Mouse (Mus musculus): Measurements from ENCODE around the gene Paxx. TPM values are rescaled to one million over a fixed set of nuclear protein-coding genes. Genes with fewer than 3 reads are reported as not detected.

Gene Paxx
- 30.3 and 34.2 TPM in 2 replicates for polyA plus RNA-seq (2014; fragmentation: Nextera tagmentation; extraction: Ambion mirVana)

- H3K27ac ChIP-seq (ENCODE audit: low read length), result peak within 1 kb of the TSS; percentile 75; the same call in 1 of the 2 replicates
- no peaks in the 10 kb centered on the region for H3K27me3 ChIP-seq (ENCODE audit: control insufficient read depth, insufficient read depth, low read length)
- ATAC-seq (ENCODE audit: insufficient number of reproducible peaks, insufficient read depth, low FRiP score, low read depth), result peak; percentile 90
- peak within 1 kb of the TSS; percentile 55 for H3K4me2 ChIP-seq (replicated peaks; ENCODE audit: low read depth, low read length)
- H3K4me3 ChIP-seq (ENCODE audit: low read depth, low read length), result peak within 1 kb of the TSS; percentile 47
- H3K4me1 ChIP-seq (ENCODE audit: control insufficient read depth, insufficient read depth, low read length), result peaks cover 17% of the 10 kb centered on the region
- under 1% methylated on average over 48 of the region's 48 CpGs for WGBS
- no peaks in the 10 kb centered on the region for H3K9me3 ChIP-seq (ENCODE audit: control insufficient read depth, low read depth, low read length)
- H3K36me3 ChIP-seq (ENCODE audit: control insufficient read depth, insufficient read depth, low read length), result peaks cover 6% of the 10 kb centered on the region
- peak within 1 kb of the TSS; percentile 39 for H3K9ac ChIP-seq (replicated peaks; ENCODE audit: low read depth, low read length)
Observed at GRCm38 (mm10) chr2:25460551-25461309, at the start of gene Paxx. TSS of gene Paxx (minus strand) at chr2:25461094.

- H3K9me3 ChIP-seq (ENCODE audit: control insufficient read depth, low read depth, low read length), result no peaks in the 10 kb centered on the region
- 55% methylated on average over 3 of the region's 3 CpGs for WGBS
- H3K9ac ChIP-seq (replicated peaks; ENCODE audit: low read depth, low read length), result no peak overlapping the region
- no peak overlapping the region for H3K4me2 ChIP-seq (replicated peaks; ENCODE audit: low read depth, low read length)
- H3K4me1 ChIP-seq (ENCODE audit: control insufficient read depth, insufficient read depth, low read length), result no peaks in the 10 kb centered on the region
- no peak for ATAC-seq (ENCODE audit: insufficient number of reproducible peaks, insufficient read depth, low FRiP score, low read depth)
- no peaks in the 10 kb centered on the region for H3K27me3 ChIP-seq (ENCODE audit: control insufficient read depth, insufficient read depth, low read length)
- no peak overlapping the region for H3K4me3 ChIP-seq (ENCODE audit: low read depth, low read length)
- H3K27ac ChIP-seq (ENCODE audit: low read length), result no peak overlapping the region
- H3K36me3 ChIP-seq (ENCODE audit: control insufficient read depth, insufficient read depth, low read length), result peaks cover 6% of the 10 kb centered on the region
Observed at GRCm38 (mm10) chr2:25509912-25510311, 49.0 kb upstream of the Paxx start.

- H3K4me1 ChIP-seq (ENCODE audit: control insufficient read depth, insufficient read depth, low read length), result 0 out of 2 replicates have a peak, but pooled peaks cover 1% of the 10 kb centered on the region
- H3K9ac ChIP-seq (replicated peaks; ENCODE audit: low read depth, low read length), result no peak overlapping the region
- ATAC-seq (ENCODE audit: insufficient number of reproducible peaks, insufficient read depth, low FRiP score, low read depth), result no peak
- no peaks in the 10 kb centered on the region for H3K9me3 ChIP-seq (ENCODE audit: control insufficient read depth, low read depth, low read length)
- 34% methylated on average over 5 of the region's 5 CpGs for WGBS
- H3K4me2 ChIP-seq (replicated peaks; ENCODE audit: low read depth, low read length), result no peak overlapping the region
- no peak overlapping the region for H3K4me3 ChIP-seq (ENCODE audit: low read depth, low read length)
- H3K27ac ChIP-seq (ENCODE audit: low read length), result no peak overlapping the region
- H3K36me3 ChIP-seq (ENCODE audit: control insufficient read depth, insufficient read depth, low read length), result peaks cover 15% of the 10 kb centered on the region
- H3K27me3 ChIP-seq (ENCODE audit: control insufficient read depth, insufficient read depth, low read length), result no peaks in the 10 kb centered on the region
Observed at GRCm38 (mm10) chr2:25506964-25507363, 46.1 kb upstream of the Paxx start.

GRCm38 (mm10) chr2:25505860-25506259 lies 45.0 kb upstream of the Paxx start:
- Histone ChIP-seq H3K9ac (replicated peaks; ENCODE audit: low read depth, low read length) (no peak overlapping the region), H3K4me3 (ENCODE audit: low read depth, low read length) (no peak overlapping the region), H3K4me1 (ENCODE audit: control insufficient read depth, insufficient read depth, low read length) (peaks cover 8% of the 10 kb centered on the region), H3K27ac (ENCODE audit: low read length) (no peak overlapping the region), H3K36me3 (ENCODE audit: control insufficient read depth, insufficient read depth, low read length) (peaks cover 15% of the 10 kb centered on the region), H3K27me3 (ENCODE audit: control insufficient read depth, insufficient read depth, low read length) (no peaks in the 10 kb centered on the region), H3K4me2 (replicated peaks; ENCODE audit: low read depth, low read length) (no peak overlapping the region), H3K9me3 (ENCODE audit: control insufficient read depth, low read depth, low read length) (no peaks in the 10 kb centered on the region)
- WGBS, result 97% methylated on average over 4 of the region's 4 CpGs
- ATAC-seq (ENCODE audit: insufficient number of reproducible peaks, insufficient read depth, low FRiP score, low read depth), result no peak

GRCm38 (mm10) chr2:25505000-25505399 lies 44.1 kb upstream of the Paxx start:
- H3K36me3 ChIP-seq (ENCODE audit: control insufficient read depth, insufficient read depth, low read length), result peaks cover 15% of the 10 kb centered on the region
- H3K4me1 ChIP-seq (ENCODE audit: control insufficient read depth, insufficient read depth, low read length), result peaks cover 8% of the 10 kb centered on the region
- no peak overlapping the region for H3K4me2 ChIP-seq (replicated peaks; ENCODE audit: low read depth, low read length)
- H3K9me3 ChIP-seq (ENCODE audit: control insufficient read depth, low read depth, low read length), result no peaks in the 10 kb centered on the region
- H3K9ac ChIP-seq (replicated peaks; ENCODE audit: low read depth, low read length), result no peak overlapping the region
- ATAC-seq (ENCODE audit: insufficient number of reproducible peaks, insufficient read depth, low FRiP score, low read depth), result no peak
- no peak overlapping the region for H3K27ac ChIP-seq (ENCODE audit: low read length)
- WGBS, result 100% methylated on average over 1 of the region's 1 CpGs
- no peak overlapping the region for H3K4me3 ChIP-seq (ENCODE audit: low read depth, low read length)
- H3K27me3 ChIP-seq (ENCODE audit: control insufficient read depth, insufficient read depth, low read length), result no peaks in the 10 kb centered on the region

GRCm38 (mm10) chr2:25504538-25504937 lies 43.6 kb upstream of the Paxx start:
- no peaks in the 10 kb centered on the region for H3K27me3 ChIP-seq (ENCODE audit: control insufficient read depth, insufficient read depth, low read length)
- no peak overlapping the region for H3K4me3 ChIP-seq (ENCODE audit: low read depth, low read length)
- H3K9me3 ChIP-seq (ENCODE audit: control insufficient read depth, low read depth, low read length), result no peaks in the 10 kb centered on the region
- no peak overlapping the region for H3K9ac ChIP-seq (replicated peaks; ENCODE audit: low read depth, low read length)
- no peak overlapping the region for H3K27ac ChIP-seq (ENCODE audit: low read length)
- 92% methylated on average over 19 of the region's 19 CpGs for WGBS
- H3K4me2 ChIP-seq (replicated peaks; ENCODE audit: low read depth, low read length), result no peak overlapping the region
- peaks cover 15% of the 10 kb centered on the region for H3K36me3 ChIP-seq (ENCODE audit: control insufficient read depth, insufficient read depth, low read length)
- peaks cover 8% of the 10 kb centered on the region for H3K4me1 ChIP-seq (ENCODE audit: control insufficient read depth, insufficient read depth, low read length)
- ATAC-seq (ENCODE audit: insufficient number of reproducible peaks, insufficient read depth, low FRiP score, low read depth), result no peak

- H3K9me3 ChIP-seq (ENCODE audit: control insufficient read depth, low read depth, low read length), result no peaks in the 10 kb centered on the region
- no peak overlapping the region for H3K27ac ChIP-seq (ENCODE audit: low read length)
- H3K4me3 ChIP-seq (ENCODE audit: low read depth, low read length), result no peak overlapping the region
- peaks cover 8% of the 10 kb centered on the region for H3K4me1 ChIP-seq (ENCODE audit: control insufficient read depth, insufficient read depth, low read length)
- WGBS, result 83% methylated on average over 3 of the region's 3 CpGs
- no peak overlapping the region for H3K4me2 ChIP-seq (replicated peaks; ENCODE audit: low read depth, low read length)
- no peaks in the 10 kb centered on the region for H3K27me3 ChIP-seq (ENCODE audit: control insufficient read depth, insufficient read depth, low read length)
- H3K9ac ChIP-seq (replicated peaks; ENCODE audit: low read depth, low read length), result no peak overlapping the region
- H3K36me3 ChIP-seq (ENCODE audit: control insufficient read depth, insufficient read depth, low read length), result peaks cover 15% of the 10 kb centered on the region
- ATAC-seq (ENCODE audit: insufficient number of reproducible peaks, insufficient read depth, low FRiP score, low read depth), result no peak
Observed at GRCm38 (mm10) chr2:25502726-25503125, 41.8 kb upstream of the Paxx start.

GRCm38 (mm10) chr2:25501593-25502486 lies 40.9 kb upstream of the Paxx start, which contains the start of gene C8g:
TSS of gene C8g (minus strand) at chr2:25501719.
- Histone ChIP-seq H3K9ac (replicated peaks; ENCODE audit: low read depth, low read length) (peak within 1 kb of the TSS; percentile 80), H3K9me3 (ENCODE audit: control insufficient read depth, low read depth, low read length) (no peaks in the 10 kb centered on the region), H3K36me3 (ENCODE audit: control insufficient read depth, insufficient read depth, low read length) (peaks cover 15% of the 10 kb centered on the region), H3K27ac (ENCODE audit: low read length) (peak within 1 kb of the TSS; percentile 52; the same call in 1 of the 2 replicates), H3K27me3 (ENCODE audit: control insufficient read depth, insufficient read depth, low read length) (no peaks in the 10 kb centered on the region), H3K4me1 (ENCODE audit: control insufficient read depth, insufficient read depth, low read length) (peaks cover 8% of the 10 kb centered on the region), H3K4me2 (replicated peaks; ENCODE audit: low read depth, low read length) (peak within 1 kb of the TSS; percentile 98), H3K4me3 (ENCODE audit: low read depth, low read length) (peak within 1 kb of the TSS; percentile 84)
- WGBS, result 74% methylated on average over 20 of the region's 20 CpGs
- ATAC-seq (ENCODE audit: insufficient number of reproducible peaks, insufficient read depth, low FRiP score, low read depth), result no peak

Data from stomach, embryonic 14.5 days (tissue).